10 mouse cellular contexts compared by ENCODE assay signal in the genomic region with DNA sequence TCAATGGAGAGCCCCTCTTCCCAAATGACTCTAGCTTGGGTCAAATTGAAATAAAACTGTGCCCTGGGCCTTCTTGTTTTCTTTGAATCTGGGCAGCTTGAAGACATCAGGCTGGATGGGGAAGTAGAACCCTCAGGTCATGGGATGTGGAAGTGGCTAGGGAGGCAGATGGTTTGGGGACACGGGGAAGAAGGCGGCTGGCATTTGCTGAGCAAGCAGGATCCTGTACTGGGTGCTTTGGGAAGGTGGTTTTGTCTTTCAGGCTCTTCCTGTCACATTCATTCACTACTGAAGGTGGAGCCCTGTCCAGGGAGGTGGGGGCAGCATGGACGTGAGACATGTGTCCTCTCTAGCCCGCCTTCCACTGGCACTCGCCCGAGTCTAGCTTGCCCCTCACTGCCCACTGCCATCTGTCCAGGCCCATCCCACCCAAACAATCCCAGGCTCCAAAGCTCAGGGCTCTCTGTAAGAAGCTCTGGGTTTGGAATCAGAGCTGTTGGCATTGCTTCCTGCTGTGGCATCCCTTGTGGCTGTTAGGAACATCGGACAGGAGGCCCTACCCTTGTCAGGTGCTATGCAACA. TPM values are rescaled to one million over a fixed set of nuclear protein-coding genes. Genes with fewer than 3 reads are reported as not detected.
DNase-seq lines count a peak whose midpoint lies in the region; ATAC-seq lines count a peak whose summit lies in the region.
"Had no signal": no experiment of that assay in that cellular context is flagged by ENCODE, and none has a peak within 500 bp of the region (broad histone marks: within the 10 kb centered on the region; RNA-seq: fewer than 3 reads in every experiment).

No protein-coding gene starts in this region.

- H3K36me3 ChIP-seq in heart, embryonic 15.5 days = no peaks in the 10 kb centered on the region
- H3K36me3 ChIP-seq in midbrain, embryonic 13.5 days = no peaks in the 10 kb centered on the region
- H3K36me3 ChIP-seq in midbrain, embryonic 14.5 days (ENCODE audit: control insufficient read depth, insufficient read depth, low read length) = no peaks in the 10 kb centered on the region
- no peaks in the 10 kb centered on the region for H3K36me3 ChIP-seq in hindbrain, embryonic 16.5 days (ENCODE audit: control insufficient read depth, insufficient read depth, low read length)
- no peaks in the 10 kb centered on the region for H3K36me3 ChIP-seq in neural tube, embryonic 15.5 days
- H3K36me3 ChIP-seq: embryonic facial prominence, embryonic 15.5 days had no signal

- H3K27me3 ChIP-seq in heart, embryonic 15.5 days = no peaks in the 10 kb centered on the region
- H3K27me3 ChIP-seq in midbrain, embryonic 13.5 days = no peaks in the 10 kb centered on the region
- no peaks in the 10 kb centered on the region for H3K27me3 ChIP-seq in midbrain, embryonic 14.5 days (ENCODE audit: control insufficient read depth, insufficient read depth, low read length)
- H3K27me3 ChIP-seq in hindbrain, embryonic 16.5 days (replicated peaks; ENCODE audit: control insufficient read depth, insufficient read depth, low read length) = no peaks in the 10 kb centered on the region
- H3K27me3 ChIP-seq in neural tube, embryonic 15.5 days (replicated peaks) = no peaks in the 10 kb centered on the region
- H3K27me3 ChIP-seq: embryonic facial prominence, embryonic 15.5 days had no signal

- H3K4me1 ChIP-seq in heart, embryonic 15.5 days (replicated peaks) = peaks cover 97% of the 10 kb centered on the region
- peaks cover 98% of the 10 kb centered on the region for H3K4me1 ChIP-seq in midbrain, embryonic 13.5 days (replicated peaks)
- peaks cover 83% of the 10 kb centered on the region for H3K4me1 ChIP-seq in midbrain, embryonic 14.5 days (ENCODE audit: control insufficient read depth, insufficient read depth, low read length)
- peaks cover 86% of the 10 kb centered on the region for H3K4me1 ChIP-seq in hindbrain, embryonic 16.5 days (ENCODE audit: control insufficient read depth, insufficient read depth, low read depth, low read length)
- H3K4me1 ChIP-seq in neural tube, embryonic 15.5 days = peaks cover 93% of the 10 kb centered on the region

- intact Hi-C loops in heart, postnatal 36 days (cut with DNase I) = loop anchor here (5.0 kb wide), 1 partner anchor 157 kb away; no protein-coding TSS in a partner anchor

- ATAC-seq in heart, embryonic 15.5 days (replicated peaks; ENCODE audit: insufficient number of reproducible peaks, insufficient read depth, low FRiP score, low read depth) = no peak
- no peak for ATAC-seq in midbrain, embryonic 13.5 days
- ATAC-seq in midbrain, embryonic 14.5 days (ENCODE audit: low FRiP score, low TSS enrichment) = no peak
- no peak for ATAC-seq in hindbrain, embryonic 16.5 days
- no peak for ATAC-seq in neural tube, embryonic 15.5 days (ENCODE audit: low FRiP score)

- H3K4me3 ChIP-seq in heart, embryonic 15.5 days = no peak overlapping the region
- no peak overlapping the region for H3K4me3 ChIP-seq in midbrain, embryonic 13.5 days (replicated peaks)
- H3K4me3 ChIP-seq in midbrain, embryonic 14.5 days (replicated peaks; ENCODE audit: low read depth, low read length) = no peak overlapping the region
- no peak overlapping the region for H3K4me3 ChIP-seq in hindbrain, embryonic 16.5 days (ENCODE audit: low read length)
- H3K4me3 ChIP-seq in neural tube, embryonic 15.5 days (replicated peaks) = no peak overlapping the region
- H3K4me3 ChIP-seq: embryonic facial prominence, embryonic 15.5 days had no signal

- no peak for DNase-seq in heart, postnatal 36 days
- no peak for DNase-seq in midbrain, embryonic 14.5 days
- no peak for DNase-seq in layer of hippocampus, adult 9-10 months (ENCODE audit: low spot score)
- DNase-seq in adrenal gland, adult 8-10 months = no peak
- DNase-seq: right cerebral cortex, postnatal 4 days had no signal

- H3K9me3 ChIP-seq in heart, embryonic 15.5 days (replicated peaks) = no peaks in the 10 kb centered on the region
- H3K9me3 ChIP-seq in midbrain, embryonic 13.5 days = no peaks in the 10 kb centered on the region
- no peaks in the 10 kb centered on the region for H3K9me3 ChIP-seq in midbrain, embryonic 14.5 days (ENCODE audit: control insufficient read depth, low read length)
- no peaks in the 10 kb centered on the region for H3K9me3 ChIP-seq in hindbrain, embryonic 16.5 days (ENCODE audit: control insufficient read depth, low read length)
- H3K9me3 ChIP-seq in neural tube, embryonic 15.5 days (replicated peaks) = no peaks in the 10 kb centered on the region
- H3K9me3 ChIP-seq: embryonic facial prominence, embryonic 15.5 days had no signal

- H3K9ac ChIP-seq in heart, embryonic 15.5 days = no peak overlapping the region
- 0 out of 2 replicates have a peak overlapping the region, but pooled peaks have one; percentile 16 for H3K9ac ChIP-seq in midbrain, embryonic 13.5 days (replicated peaks)
- no peak overlapping the region for H3K9ac ChIP-seq in midbrain, embryonic 14.5 days (replicated peaks; ENCODE audit: low read length)
- H3K9ac ChIP-seq in hindbrain, embryonic 16.5 days (ENCODE audit: low read depth, low read length) = no peak overlapping the region; the same call in 1 of the 2 replicates
- no peak overlapping the region for H3K9ac ChIP-seq in neural tube, embryonic 15.5 days (replicated peaks)
- H3K9ac ChIP-seq: embryonic facial prominence, embryonic 15.5 days had no signal

- H3K4me2 ChIP-seq in heart, embryonic 15.5 days = no peak overlapping the region
- H3K4me2 ChIP-seq in midbrain, embryonic 13.5 days (replicated peaks) = no peak overlapping the region
- H3K4me2 ChIP-seq in midbrain, embryonic 14.5 days (ENCODE audit: low read length) = no peak overlapping the region
- H3K4me2 ChIP-seq in hindbrain, embryonic 16.5 days (ENCODE audit: low read length) = no peak overlapping the region
- no peak overlapping the region for H3K4me2 ChIP-seq in neural tube, embryonic 15.5 days
- H3K4me2 ChIP-seq: embryonic facial prominence, embryonic 15.5 days had no signal

- 65% methylated on average over 7 of the region's 7 CpGs for WGBS in heart, embryonic 15.5 days
- 78% methylated on average over 7 of the region's 7 CpGs for WGBS in midbrain, embryonic 13.5 days
- WGBS in midbrain, embryonic 14.5 days = 74% methylated on average over 7 of the region's 7 CpGs
- 51% methylated on average over 7 of the region's 7 CpGs for WGBS in hindbrain, embryonic 16.5 days
- 65% methylated on average over 7 of the region's 7 CpGs for WGBS in neural tube, embryonic 15.5 days

- H3K27ac ChIP-seq in heart, embryonic 15.5 days = 0 out of 2 replicates have a peak overlapping the region, but pooled peaks have one; percentile 17
- peak overlapping the region; percentile 35; the same call in 1 of the 2 replicates for H3K27ac ChIP-seq in midbrain, embryonic 13.5 days
- H3K27ac ChIP-seq in midbrain, embryonic 14.5 days (replicated peaks; ENCODE audit: low read depth, low read length) = no peak overlapping the region
- peak overlapping the region; percentile 34 for H3K27ac ChIP-seq in hindbrain, embryonic 16.5 days (ENCODE audit: low read depth, low read length)
- 0 out of 2 replicates have a peak overlapping the region, but pooled peaks have one; percentile 9 for H3K27ac ChIP-seq in neural tube, embryonic 15.5 days (replicated peaks)
- H3K27ac ChIP-seq: embryonic facial prominence, embryonic 15.5 days had no signal

RNA-seq across cellular contexts. Expression of a gene that starts 11.3 kb away (rescaled TPM):
- polyA plus RNA-seq in heart, embryonic 15.5 days (2015; fragmentation: Nextera tagmentation; extraction: Ambion mirVana) = 22.1 and 26.2 TPM in 2 replicates
- total RNA-seq in heart, postnatal 36 days (2021) = 10 to 100 TPM; 38.8 to 41.7 TPM
- polyA plus RNA-seq in midbrain, embryonic 13.5 days (2015; fragmentation: Nextera tagmentation; extraction: Ambion mirVana) = 68.8 and 80.3 TPM in 2 replicates
- polyA plus RNA-seq in midbrain, embryonic 14.5 days (2014; fragmentation: Nextera tagmentation; extraction: Ambion mirVana) = 73.1 and 91.0 TPM in 2 replicates
- polyA plus RNA-seq in hindbrain, embryonic 16.5 days (2015; fragmentation: Nextera tagmentation; extraction: Ambion mirVana) = 50.4 and 55.0 TPM in 2 replicates
- 51.1 and 54.7 TPM in 2 replicates for polyA plus RNA-seq in neural tube, embryonic 15.5 days (2015; fragmentation: Nextera tagmentation; extraction: Ambion mirVana)
- total RNA-seq in adrenal gland, adult 8-10 months (2022) = 100 to 1,000 TPM in 2 of 4 experiments, 10 to 100 TPM in 2; 90.3 to 192 (median 125) TPM
